Mouse (Mus musculus) natural killer cell, adult 2 months (primary cell): ENCODE data around the gene Hsf4.

Experiments used
- DNase-seq, 2 experiments: peaks; one replicate each; pipeline ENCODE4 v3.0.0; 2022; ENCODE audit warnings: low spot score in 2 of 2

Gene Hsf4

DNA sequence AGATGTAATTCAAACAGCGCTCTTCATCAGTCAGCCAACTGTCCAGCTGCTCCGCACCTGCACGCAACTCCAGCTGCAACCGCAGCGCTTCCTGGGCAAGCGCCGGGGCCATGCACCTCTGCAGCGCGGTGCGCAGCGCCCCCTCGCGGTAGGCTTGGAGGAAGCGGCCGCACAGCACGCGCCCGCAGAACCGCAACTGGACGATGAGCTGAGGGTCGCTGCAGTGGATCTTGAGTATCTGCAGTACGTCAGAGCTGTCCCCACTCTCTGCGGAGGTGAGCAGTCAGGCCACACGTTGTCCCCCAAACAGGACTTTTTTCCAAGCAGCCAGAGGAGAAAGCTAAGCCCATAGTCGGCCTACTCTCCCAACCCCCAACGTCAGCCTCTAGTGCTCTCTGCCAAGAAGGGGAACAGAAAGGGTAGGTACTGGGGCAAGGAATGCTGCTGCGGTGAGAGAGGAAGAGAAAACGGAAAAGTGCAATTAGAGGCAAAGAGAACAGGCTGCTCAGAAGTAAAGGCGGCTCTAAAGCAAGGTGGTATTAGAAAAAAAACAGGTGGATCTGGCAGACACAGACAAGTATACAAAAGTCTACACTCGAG lies 9.8 kb upstream of the Hsf4 start:
- DNase-seq: peak; percentile 62 to 73

DNA sequence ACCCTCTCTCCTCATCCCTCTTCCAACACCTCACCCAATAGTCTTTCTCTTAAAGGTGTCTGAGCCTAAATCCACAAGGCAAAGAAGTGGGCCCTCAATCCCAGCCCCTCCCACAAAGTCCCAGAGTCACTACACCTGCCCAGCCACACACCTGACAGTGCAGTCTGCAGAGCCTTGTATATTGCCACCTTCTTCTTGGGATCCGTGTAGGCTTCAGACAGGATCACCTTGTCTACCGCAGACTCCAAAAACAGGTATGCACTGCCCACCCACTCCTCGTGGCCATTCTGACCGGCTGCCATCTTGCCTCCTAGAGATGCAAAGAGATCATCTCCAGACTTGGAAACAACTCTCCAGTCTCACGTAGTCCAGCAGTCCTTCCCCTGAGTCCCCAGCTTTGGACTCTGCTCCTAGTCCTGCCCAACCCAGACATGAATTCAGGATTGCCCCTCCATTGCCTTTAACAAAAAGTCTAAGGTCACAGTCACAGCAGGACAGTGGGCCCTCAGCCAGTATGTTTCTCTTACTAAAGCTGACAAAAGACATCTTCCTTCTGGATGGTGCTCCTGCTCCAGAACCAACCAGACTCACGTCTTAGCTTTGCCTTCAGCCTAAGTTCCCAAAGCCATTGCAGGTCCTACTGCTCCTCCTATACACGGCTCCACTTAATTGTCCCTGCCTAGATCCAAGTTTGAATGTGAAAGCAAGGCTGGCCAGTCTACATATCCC lies 9.1 kb upstream of the Hsf4 start:
- no peak for DNase-seq

DNA sequence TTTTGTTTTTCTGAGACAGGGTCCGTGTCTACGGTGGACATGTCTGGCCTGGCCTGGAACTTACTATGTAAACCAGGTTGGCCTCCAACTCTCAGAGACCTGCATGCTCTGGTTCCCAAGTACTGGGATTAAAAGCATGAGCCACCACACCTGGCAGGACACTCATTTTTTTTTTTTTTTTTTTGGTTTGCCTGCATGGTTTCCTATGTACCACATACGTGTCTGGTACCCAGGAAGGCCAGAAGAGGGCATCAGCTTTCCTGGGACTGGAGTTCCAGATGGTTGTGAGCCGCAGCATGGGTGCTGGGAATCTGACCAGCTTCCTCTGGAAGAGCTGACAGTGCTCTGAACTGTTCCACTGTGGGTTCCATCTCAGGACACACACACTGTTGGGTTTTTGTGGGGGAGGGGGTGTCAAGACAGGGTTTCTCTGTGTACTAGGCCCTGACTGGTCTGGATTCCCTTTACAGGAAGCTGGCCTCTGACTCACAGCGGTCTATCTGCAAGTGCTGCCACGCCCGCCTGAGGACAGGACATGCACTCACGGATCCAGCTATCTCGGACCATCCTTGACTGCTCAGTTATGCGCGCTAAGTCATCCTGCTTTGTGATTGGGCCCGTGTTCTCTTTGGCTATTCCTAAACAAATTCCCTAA lies 8.1 kb upstream of the Hsf4 start:
- no peak for DNase-seq

DNA sequence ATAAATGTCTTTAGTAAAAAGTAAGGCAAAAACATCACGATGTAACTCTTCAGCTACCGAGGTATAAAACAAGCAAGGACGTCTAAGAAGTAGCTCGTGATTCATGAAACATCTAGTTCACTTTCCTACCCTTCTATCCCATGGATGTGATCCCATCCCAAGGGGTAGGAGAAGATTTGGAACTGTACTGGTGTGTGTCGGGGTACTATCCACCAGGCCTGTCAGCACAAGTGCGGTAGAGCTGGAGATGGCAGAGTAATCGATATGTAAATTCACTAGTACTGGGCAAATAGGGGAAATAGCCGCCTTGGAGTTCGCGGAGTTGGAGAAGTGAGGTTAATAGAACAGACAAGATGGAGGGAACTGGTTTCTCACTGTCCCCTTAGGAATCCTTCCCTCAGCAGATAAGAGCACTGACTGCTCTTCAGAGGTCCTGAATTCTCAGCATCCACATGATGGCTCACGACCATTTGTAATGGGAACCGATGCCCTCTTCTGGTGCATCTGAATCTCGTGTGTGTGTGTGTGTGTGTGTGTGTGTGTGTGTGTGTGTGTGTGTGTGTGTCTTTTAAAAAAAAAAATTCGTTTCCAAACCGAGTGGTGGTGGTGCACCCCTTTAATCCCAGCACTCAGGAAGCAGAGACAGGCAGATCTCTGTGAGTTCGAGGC lies 6.2 kb upstream of the Hsf4 start:
- no peak for DNase-seq

DNA sequence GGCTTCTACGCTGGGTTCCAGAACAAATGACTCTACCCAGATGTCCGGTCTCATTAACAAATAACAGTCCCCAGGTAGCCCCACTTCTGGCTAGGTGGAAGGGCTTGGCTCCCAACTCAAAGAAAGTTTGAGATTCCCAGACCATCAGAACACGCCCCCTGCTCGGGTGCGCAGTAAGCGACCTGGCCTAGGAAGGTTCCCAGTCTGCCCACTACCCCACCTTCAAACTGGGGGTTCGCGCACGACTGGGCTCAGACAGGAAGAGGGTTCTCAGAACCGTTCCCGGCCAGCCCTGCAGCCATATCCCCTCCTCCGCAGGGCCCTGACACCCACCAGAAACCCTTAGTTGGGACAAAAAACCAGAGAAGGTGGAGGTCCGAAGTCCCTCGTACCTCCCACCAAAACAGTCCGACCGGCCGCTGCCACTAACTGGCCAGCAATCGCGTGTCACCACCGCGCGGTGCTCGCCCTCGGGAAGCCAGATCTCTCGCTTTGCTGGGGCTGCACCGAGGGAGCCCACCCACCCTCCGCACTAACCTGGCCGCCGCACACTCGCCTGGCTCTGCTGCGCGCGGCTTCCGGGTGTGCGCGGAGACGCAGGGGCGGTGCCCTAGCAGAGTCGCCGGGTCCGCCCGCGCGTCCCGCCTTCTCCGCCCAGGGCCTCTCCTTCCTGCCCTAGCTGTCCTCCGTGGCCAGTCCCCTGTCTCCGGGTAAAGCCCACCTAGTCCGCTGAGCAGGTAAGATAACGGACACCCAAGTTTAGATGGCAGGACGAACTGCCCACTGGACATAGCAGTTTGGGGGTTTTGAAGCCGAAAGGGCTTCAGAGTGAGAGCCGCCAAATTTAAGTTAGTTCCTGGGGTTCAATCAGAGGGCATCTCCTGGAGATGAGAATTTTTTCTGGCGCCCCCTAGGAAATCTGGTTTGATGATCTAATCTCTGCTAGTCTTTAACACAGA lies 5.3 kb upstream of the Hsf4 start, which contains the start of the genes Tradd and Fbxl8:
TSS of gene Tradd (minus strand) at position 586 of the 959 bp plus-strand sequence.
TSS of gene Fbxl8 (plus strand) at position 625 of the 959 bp plus-strand sequence.
- DNase-seq: peak; percentile 61 to 65

DNA sequence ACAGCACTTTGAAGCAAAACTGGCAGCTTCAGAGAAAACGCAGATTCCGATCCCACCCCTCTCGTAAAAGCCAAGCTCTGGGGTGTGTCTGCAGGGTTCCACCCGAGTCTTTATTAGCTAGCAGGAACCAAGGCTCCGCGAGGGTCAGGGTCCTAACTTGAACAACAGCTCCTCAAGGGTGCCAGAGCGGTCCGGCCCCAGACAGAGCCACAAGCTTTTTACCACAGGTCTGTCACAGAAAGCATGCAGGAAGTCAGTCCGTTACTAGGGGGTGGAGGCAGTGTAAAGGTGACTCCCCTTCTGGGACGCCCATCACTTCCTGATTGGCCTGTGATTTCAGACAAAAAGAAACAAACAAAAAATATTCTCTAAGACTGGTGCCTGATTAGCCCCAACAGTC lies 4.5 kb upstream of the Hsf4 start:
- peak; percentile 74 to 77 for DNase-seq

DNA sequence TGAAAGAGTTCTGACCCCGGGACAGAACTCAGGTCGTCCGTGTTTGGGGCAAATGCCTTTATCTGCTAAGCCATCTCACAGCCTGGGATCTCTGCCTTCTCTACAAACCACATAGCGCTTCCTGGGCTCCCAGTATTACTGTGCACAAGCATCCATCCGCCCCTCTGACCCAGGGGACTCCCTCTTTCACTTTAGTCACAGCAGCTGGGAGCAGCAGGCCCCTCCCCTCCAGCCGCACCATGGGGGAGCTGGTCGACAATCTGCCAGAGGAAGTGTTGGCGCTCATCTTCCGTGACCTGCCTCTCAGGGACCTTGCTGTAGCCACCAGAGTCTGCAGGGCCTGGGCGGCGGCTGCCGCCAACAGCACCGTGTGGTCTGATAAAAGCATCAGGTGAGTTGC lies 2.8 kb upstream of the Hsf4 start:
- DNase-seq: peak in 1 of 2 experiments; percentile 53

DNA sequence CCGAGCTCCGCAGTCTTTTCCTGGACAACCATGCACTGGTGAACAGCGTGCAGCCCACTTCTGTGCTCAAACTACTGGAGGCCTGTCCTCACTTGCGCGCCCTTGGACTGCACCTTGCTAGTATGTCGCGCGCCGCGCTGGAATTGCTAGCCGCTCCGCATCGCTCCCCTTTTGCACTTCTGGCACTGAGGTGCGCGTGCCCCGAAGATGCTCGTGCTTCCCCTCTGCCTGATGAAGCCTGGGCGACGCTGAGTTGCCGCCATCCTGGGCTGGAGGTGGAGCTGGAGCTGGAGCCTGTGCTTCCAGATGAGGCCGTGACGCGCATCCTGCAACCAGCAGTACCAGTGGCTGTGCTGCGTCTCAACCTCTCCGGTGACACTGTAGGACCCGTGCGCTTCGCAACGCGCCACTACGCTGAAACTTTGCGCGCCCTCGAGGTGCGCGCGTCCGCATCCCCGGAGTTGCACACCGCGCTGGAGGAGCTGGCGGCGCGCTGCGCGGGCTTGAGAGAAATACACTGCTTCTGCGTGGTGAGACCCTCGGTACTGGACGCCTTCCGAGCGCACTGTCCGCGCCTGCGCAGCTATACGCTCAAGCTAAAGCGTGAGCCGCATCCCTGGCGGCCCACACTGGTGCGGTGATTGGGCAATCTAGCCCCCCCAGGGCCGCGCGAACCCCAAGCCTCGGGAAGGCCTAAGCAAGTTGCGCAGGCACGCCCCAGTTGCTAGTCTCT lies 1.1 kb upstream of the Hsf4 start:
- DNase-seq: no peak

DNA sequence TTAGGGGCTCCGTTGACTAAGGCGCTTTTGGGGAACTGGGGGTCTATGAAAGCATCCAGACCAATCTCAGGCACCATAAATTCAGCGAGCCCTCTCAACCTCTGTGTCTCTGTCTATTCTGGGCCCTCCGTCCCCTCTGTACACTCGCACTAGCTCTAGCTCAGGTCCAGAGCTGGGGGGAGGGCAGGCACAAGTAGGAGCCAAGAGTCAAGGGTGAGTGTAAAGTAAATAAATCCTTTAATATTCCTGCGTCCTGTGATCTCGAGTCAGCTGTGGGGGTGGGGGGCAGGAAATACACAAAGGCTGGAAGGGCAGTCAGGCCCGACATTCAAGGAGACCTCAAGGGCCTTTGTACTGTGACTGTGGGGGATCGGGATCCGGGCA lies 534 bp upstream of the Hsf4 start:
- DNase-seq: no peak

DNA sequence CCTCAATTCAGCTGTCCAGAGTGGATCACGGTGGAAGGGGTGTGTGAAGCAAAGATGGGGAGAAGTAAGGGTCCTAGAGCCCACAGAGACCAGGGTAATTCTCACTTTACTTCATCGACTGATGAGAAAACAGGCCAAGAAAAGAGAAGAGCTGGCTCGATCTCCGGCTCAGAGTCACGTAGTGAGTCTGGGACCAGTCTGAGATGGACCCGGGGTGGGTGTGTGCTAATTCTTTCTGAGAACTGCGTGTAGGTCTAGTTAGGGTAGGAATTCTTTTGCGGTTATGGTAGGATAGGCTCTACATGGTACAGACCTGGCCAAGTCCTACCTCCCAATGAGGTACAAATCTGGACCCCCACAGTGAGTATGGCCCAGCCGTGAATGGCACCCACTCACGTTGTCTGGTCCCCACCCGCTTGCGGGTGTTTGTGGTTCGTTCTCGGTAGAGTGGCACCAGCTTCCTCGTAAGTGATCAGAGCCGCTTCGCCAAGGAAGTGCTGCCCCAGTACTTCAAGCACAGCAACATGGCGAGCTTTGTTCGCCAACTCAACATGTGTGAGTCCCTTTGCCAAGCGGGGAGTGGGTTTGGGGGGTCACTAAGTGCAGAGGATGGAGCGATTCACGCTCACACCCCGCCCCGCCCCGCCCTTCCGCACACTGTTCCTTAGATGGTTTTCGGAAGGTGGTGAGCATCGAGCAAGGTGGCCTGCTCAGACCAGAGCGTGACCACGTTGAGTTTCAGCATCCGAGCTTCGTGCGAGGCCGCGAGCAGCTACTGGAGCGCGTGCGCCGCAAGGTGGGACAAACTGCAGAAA lies 707 bp downstream of the Hsf4 start:
- peak; percentile 48 to 55 for DNase-seq

DNA sequence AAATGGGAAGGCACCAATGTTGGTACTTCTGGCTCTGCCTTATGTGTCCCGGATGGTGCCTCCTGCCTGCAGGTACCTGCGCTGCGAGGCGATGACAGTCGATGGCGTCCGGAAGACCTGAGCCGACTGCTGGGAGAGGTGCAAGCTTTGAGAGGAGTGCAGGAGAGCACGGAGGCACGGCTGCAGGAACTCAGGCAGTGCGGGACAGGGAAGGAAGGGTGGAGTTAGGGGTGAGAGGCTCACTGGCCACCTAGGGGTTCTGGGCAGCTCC lies 1.2 kb downstream of the Hsf4 start:
- DNase-seq: no peak

DNA sequence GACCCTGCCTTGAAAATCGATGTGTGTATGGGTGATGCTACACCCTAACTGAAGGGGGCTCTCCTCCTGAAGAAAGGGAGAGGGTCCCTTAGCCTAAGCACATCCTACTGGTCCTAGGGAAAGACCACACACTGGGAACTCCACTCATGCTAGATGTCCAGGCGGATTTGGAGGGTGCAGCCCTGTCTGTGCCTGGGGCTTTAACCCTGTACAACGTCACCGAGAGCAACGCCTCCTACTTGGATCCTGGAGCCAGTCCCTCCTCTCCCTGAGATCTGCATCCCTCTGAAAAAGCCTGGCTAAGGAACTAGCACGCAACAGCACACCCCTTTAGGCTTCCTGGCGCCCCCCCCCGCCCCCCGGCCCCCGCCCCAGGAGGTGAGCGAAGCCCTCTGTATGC lies 5.8 kb downstream of the Hsf4 start:
- no peak for DNase-seq

DNA sequence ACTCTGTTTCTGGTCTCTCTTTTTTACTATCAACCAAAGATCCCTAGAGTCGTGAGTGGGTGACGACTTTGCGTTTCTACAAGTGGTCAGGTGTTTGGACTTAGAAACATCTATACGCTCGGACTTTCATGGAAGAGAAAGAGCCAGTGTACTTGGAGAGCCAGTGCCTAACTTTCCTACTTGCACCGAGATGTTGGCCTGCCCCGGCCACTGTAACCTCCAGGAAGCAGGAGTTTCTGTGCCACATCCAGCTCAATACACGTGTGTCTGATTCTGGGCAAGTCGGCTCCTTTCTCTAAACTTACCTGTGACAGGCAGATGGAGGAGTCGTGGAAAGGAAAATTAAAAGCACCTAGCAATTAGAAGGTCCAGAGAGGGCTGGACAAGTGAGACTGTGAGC lies 6.2 kb downstream of the Hsf4 start, which contains the start of gene Nol3:
TSS of gene Nol3 (plus strand) at position 301 of the 400 bp plus-strand sequence.
- DNase-seq: no peak

DNA sequence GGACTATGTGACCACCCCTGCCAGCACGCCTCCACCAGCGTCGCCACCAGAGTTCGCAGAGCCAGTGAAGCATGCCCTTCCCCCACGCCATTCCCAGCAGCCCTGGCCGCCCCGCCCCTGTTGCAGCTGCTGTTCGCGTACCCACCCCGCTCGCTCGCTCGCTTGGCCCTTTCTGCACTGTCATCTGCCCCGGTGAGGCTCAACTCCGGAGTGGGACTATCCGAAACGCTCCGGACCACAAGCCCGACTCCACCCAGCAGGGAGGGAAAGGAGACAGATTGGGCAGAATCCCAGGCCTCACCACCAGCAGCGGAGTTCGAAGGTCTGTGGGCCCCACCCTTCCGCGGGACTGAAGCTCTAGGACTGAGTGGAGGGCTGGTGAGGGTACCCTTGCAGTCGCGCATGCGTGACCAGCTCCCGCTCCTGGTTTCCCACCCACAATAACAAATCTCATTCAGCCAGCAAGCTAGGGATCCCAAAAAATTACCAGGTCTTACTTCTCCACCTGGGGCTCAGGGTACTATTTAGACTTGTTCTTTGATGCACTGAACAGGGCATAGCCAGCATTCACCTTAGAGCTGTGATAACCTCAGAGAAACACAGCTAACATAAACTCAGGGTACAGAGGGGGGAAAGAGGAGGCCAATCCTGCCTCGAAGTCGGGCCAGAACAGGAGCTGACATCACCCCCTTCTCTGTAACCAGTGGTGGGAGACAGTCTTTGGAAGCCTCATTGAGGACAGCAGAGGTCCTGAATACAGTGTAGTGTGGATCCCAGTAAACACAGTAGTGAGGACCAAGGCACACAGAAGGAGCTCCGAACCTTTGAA lies 6.9 kb downstream of the Hsf4 start:
- DNase-seq: no peak

DNA sequence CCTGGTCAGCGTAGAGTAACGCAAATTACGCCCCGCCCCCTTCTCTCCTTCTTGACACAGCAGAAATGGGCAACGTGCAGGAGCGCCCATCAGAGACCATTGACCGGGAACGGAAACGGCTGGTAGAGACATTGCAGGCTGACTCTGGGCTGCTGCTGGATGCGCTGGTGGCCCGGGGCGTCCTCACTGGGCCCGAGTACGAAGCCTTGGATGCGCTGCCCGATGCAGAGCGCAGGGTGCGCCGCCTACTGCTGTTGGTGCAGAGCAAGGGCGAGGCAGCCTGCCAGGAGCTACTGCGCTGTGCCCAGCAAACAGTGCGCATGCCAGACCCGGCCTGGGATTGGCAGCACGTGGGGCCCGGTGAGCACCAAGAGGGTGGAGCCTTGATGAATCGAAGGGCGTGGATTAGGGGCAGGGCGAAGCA lies 9.3 kb downstream of the Hsf4 start:
- no peak for DNase-seq

DNA sequence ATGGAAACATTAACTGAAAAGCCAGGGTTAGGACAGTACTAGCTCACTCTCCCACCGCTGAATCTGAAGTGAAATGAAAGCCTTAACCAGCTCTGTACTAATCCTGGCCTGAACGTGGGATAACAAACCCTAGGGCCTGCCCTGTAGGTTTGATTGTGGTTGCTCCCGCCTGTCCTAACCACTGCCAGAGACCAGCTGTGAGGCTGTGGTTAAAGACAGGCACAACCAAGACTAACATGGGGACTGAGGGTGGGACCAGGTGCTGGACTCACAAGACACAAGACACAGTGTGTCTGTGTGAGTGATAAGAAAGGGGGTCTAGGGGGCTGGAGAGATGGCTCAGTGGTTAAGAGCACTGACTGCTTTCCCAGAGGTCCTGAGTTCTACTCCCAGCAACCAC lies 11.0 kb downstream of the Hsf4 start:
- DNase-seq: no peak

DNA sequence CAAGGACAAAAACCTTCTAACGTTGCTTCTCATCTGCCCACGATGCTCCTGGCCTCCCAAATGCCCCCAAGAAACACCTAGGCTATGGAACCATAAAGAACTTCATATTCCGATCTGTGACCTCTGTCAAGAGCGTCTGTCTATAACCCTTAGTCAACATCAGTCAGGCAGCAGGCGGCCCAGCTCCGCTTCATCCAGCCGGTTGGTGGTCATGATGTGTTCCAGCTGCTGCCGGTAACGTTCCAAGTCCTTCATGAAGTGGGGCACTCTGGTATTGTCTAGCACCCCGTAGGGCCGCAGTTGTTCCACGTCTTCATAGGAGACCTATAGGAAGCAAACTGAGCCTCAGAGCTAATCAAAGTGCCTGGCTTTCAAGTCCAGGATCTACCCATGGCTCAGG lies 12.2 kb downstream of the Hsf4 start:
- no peak for DNase-seq

DNA sequence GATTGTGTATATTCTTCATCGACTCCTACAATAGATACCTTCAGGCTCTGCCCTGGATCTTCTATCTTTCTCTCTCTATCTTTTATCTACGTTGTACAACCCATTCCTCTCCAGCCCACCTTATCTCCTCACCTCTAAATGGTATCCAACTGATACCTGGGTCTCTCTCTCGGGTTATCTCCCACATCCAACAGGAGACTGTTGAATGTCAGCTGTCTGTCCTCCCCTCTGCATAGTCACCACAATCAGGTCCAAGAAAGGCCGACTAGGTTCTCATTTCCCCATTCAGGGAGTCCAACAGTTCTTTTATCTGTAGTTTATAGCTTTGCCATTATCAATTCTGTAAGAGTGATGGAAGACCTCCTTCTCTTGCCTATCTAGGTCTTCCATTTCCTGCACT lies 12.6 kb downstream of the Hsf4 start:
- no peak for DNase-seq

DNA sequence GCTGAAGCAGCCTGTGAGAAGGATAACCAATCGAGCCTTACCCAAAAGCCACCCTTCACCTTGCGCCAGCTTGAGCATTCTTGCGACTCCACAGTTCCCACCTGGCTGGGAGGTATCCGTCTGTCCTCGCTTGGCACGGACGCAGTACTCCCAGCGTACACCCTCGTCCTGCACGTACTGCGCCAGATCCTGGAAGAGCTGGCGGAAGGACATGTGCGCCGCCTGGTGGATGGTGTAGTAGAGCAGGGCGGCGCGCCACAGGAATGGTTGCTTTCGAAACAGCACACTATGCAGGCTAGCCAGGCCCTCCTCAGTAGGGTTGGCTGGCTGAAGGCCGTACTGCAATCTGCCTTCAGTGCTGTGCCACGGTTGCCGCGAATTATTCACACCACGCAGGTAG lies 13.5 kb downstream of the Hsf4 start:
- no peak for DNase-seq
